In genomic region chr19:36214188-36214968, GRCm38 (mm10) we compare ENCODE assay signal across 8 mouse cellular contexts.
DNase-seq lines count a peak whose midpoint lies in the region; ATAC-seq and TF ChIP-seq lines count a peak whose summit lies in the region.

No protein-coding gene starts in this region.

- H3K36me3 ChIP-seq in heart, adult 2 months (ENCODE audit: control insufficient read depth, insufficient read depth, low read length), result no peaks in the 10 kb centered on the region; the same call in 1 of the 2 replicates
- no peaks in the 10 kb centered on the region for H3K36me3 ChIP-seq in kidney, adult 2 months (ENCODE audit: control insufficient read depth, insufficient read depth, low read length)
- H3K36me3 ChIP-seq in lung, embryonic 14.5 days (ENCODE audit: insufficient read depth), result no peaks in the 10 kb centered on the region

- H3K9me3 ChIP-seq in lung, embryonic 14.5 days (ENCODE audit: low read depth, low read length), result no peaks in the 10 kb centered on the region

- H3K27ac ChIP-seq in heart, adult 2 months, result no peak overlapping the region
- H3K27ac ChIP-seq in kidney, adult 2 months (ENCODE audit: insufficient read depth, low read depth, low read length), result no peak overlapping the region
- peak overlapping the region; percentile 67; the same call in 1 of the 2 replicates for H3K27ac ChIP-seq in lung, embryonic 14.5 days (ENCODE audit: low read depth)

- H3K27me3 ChIP-seq in heart, adult 2 months (ENCODE audit: control insufficient read depth, insufficient read depth, low read length), result no peaks in the 10 kb centered on the region
- no peaks in the 10 kb centered on the region for H3K27me3 ChIP-seq in kidney, adult 2 months (replicated peaks; ENCODE audit: control insufficient read depth, insufficient read depth, low read length)
- no peaks in the 10 kb centered on the region for H3K27me3 ChIP-seq in lung, embryonic 14.5 days (ENCODE audit: insufficient read depth, low read length)

- TF ChIP-seq EP300 in heart, adult 2 months (IDR thresholded peaks at IDR 0.05; ENCODE audit: insufficient read depth, low read depth, low read length), result no peak

- 30% methylated on average over 7 of the region's 7 CpGs for WGBS in heart, adult 2 months
- WGBS in kidney, adult 2 months, result 22% methylated on average over 7 of the region's 7 CpGs
- 21% methylated on average over 7 of the region's 7 CpGs for WGBS in lung, embryonic 14.5 days

- no peaks in the 10 kb centered on the region for H3K4me1 ChIP-seq in heart, adult 2 months (ENCODE audit: control insufficient read depth, insufficient read depth, low read length)
- H3K4me1 ChIP-seq in kidney, adult 2 months (ENCODE audit: control insufficient read depth, insufficient read depth, low read length), result no peaks in the 10 kb centered on the region
- H3K4me1 ChIP-seq in lung, embryonic 14.5 days (ENCODE audit: insufficient read depth), result peaks cover 6% of the 10 kb centered on the region

- ATAC-seq in lung, embryonic 14.5 days (ENCODE audit: insufficient read depth), result peak; percentile 94

- H3K4me2 ChIP-seq in lung, embryonic 14.5 days, result peak overlapping the region; percentile 28; the same call in 1 of the 2 replicates

- DNase-seq in cerebellum, postnatal 10 days, result peak; percentile 78 to 81
- DNase-seq in cerebellum, adult 9-10 months, result no peak
- DNase-seq in embryo, embryonic 10.5 days (ENCODE audit: low spot score), result peak; percentile 72
- DNase-seq in heart, adult 2 months, result peak; percentile 49 to 55
- peak; percentile 65 for DNase-seq in kidney, adult 2 months
- peak; percentile 95 for DNase-seq in lung, embryonic 14.5 days
- DNase-seq in ovary, postnatal 14 days (ENCODE audit: low spot score), result peak; percentile 19
- DNase-seq in thymus, postnatal 14 days, result no peak

- intact Hi-C loops in heart, adult 2 months (cut with DNase I), result no loop called here

- TF ChIP-seq POLR2A in heart, adult 2 months (IDR thresholded peaks at IDR 0.05; ENCODE audit: insufficient read depth, low read depth, low read length), result no peak
- TF ChIP-seq POLR2A in kidney, adult 2 months (IDR thresholded peaks at IDR 0.05; ENCODE audit: low read depth, low read length), result no peak

- no peak overlapping the region for H3K9ac ChIP-seq in heart, adult 2 months (ENCODE audit: low read depth, low read length)
- H3K9ac ChIP-seq in lung, embryonic 14.5 days, result no peak overlapping the region

- no peak overlapping the region for H3K4me3 ChIP-seq in heart, adult 2 months
- H3K4me3 ChIP-seq in kidney, adult 2 months (ENCODE audit: insufficient read depth, low read depth, low read length), result no peak overlapping the region
- H3K4me3 ChIP-seq in lung, embryonic 14.5 days (ENCODE audit: low read depth, low read length), result no peak overlapping the region

- TF ChIP-seq CTCF in heart, adult 2 months (IDR thresholded peaks at IDR 0.05), result no peak
- TF ChIP-seq CTCF in kidney, adult 2 months (conservative IDR thresholded peaks at IDR 0.05; ENCODE audit: insufficient read depth, insufficient read length, low read depth, low read length), result no peak
- TF ChIP-seq CTCF in lung, embryonic 14.5 days (IDR thresholded peaks at IDR 0.05; ENCODE audit: low read depth), result no peak

- H3K79me2 ChIP-seq in heart, adult 2 months (replicated peaks; ENCODE audit: control insufficient read depth, insufficient read depth, low read length), result no peaks in the 10 kb centered on the region

Comparison
In these comparisons a context has a peak if more than half of its experiments do, and no peak if none do; other contexts are left out.
1. DNase-seq: peak in cerebellum, postnatal 10 days (2 of 2), embryo, embryonic 10.5 days (single experiment), heart, adult 2 months (2 of 2), kidney, adult 2 months (single experiment), lung, embryonic 14.5 days (single experiment) and ovary, postnatal 14 days (single experiment); none in cerebellum, adult 9-10 months (single experiment) and thymus, postnatal 14 days (single experiment).